Mouse (Mus musculus) intestine, embryonic 16.5 days (tissue): ENCODE results near the gene Pten. TPM values are rescaled to one million over a fixed set of nuclear protein-coding genes. Genes with fewer than 3 reads are reported as not detected.

Source experiments
- ATAC-seq: fragments of 200-750 bp; cut with Nextera tagmentation; 2 replicates; pipeline ENCODE4 v1.8.0; 2017; ENCODE audit warnings: moderate TSS enrichment, moderate library complexity
- H3K27ac ChIP-seq: fragments of 300-500 bp; sonication (generic); 2 replicates; pipeline ENCODE4 v1.5.1; 2014; ENCODE audit warnings: mild to moderate bottlenecking, low read length
- H3K27me3 ChIP-seq: fragments of 300-500 bp; sonication (generic); replicated peaks from 2 replicates; pipeline ENCODE4 v1.6.1; 2014; ENCODE audit warnings: low read length, control low read depth, mixed read lengths; ENCODE audit not compliant: control insufficient read depth, insufficient read depth
- H3K36me3 ChIP-seq: fragments of 300-500 bp; sonication (generic); 2 replicates; pipeline ENCODE4 v1.6.1; 2014; ENCODE audit warnings: low read length, control low read depth; ENCODE audit not compliant: control insufficient read depth, insufficient read depth
- H3K4me1 ChIP-seq: fragments of 300-500 bp; sonication (generic); 2 replicates; pipeline ENCODE4 v1.6.1; 2014; ENCODE audit warnings: low read length, control low read depth, mixed read lengths; ENCODE audit not compliant: control insufficient read depth, insufficient read depth
- H3K4me2 ChIP-seq: fragments of 300-500 bp; sonication (generic); 2 replicates; pipeline ENCODE4 v1.6.1; 2014; ENCODE audit warnings: low read depth, low read length, control low read depth
- H3K4me3 ChIP-seq: fragments of 300-500 bp; sonication (generic); 2 replicates; pipeline ENCODE4 v1.5.1; 2014; ENCODE audit warnings: mild to moderate bottlenecking, low read length
- H3K9ac ChIP-seq: fragments of 300-500 bp; sonication (generic); 2 replicates; pipeline ENCODE4 v1.6.1; 2014; ENCODE audit warnings: low read depth, low read length
- H3K9me3 ChIP-seq: fragments of 300-500 bp; sonication (generic); 2 replicates; pipeline ENCODE4 v1.6.1; 2016; ENCODE audit warnings: low read length, control low read depth; ENCODE audit not compliant: control insufficient read depth
- WGBS: fragments of 180-500 bp; shearing (Covaris S2); extraction: QIAGEN DNeasy Blood & Tissue Kit; methylation state at CpG from one replicate; pipeline ENCODE4 v1.1.7; 2014; 5-methylcytosine and 5-hydroxymethylcytosine counted together
- polyA plus RNA-seq: library from polyadenylated mRNA; unstranded; fragments of >200 nt; fragmentation: Nextera tagmentation; extraction: Ambion mirVana; gene quantifications from 2 replicates; pipeline ENCODE4 v1.2.1, GENCODE M21; 2015

Pten gene
- polyA plus RNA-seq, 1 experiment from 2014 or later, result 7.1 TPM

DNA sequence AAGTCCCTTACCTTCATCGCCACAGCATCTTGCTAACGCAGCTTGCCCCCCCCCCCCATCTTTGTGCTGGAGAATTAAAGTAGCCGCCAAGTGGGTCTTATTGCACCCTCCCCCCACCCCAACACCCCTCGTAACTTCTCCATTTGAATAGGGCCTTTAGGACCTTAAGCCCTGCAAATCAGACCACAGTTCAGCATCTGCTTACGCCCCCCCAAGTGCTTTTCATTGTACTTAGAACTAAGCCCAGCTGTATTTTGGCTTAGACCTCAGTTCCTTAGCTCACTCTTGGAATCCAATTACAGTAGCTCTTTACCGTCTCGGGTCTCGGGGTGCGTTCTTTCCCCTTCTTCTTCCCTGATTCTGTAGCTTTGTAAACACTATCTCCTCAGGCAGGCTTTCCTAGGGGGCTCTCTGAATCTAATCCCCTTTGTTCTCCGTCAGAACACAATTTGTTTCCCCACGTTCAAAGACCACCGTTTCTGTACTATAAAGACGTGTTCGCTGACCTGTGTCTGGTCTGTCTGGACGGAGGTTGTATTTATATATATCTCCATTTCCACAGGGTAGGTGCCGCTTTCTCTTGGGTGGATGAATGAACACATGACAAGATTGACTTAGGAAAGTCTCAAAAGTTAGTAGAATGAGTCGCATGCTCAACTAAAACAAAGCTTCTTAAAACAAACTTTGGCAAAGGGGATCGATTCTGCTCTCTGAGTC, 110.0 kb downstream of the Pten start:
- H3K9ac ChIP-seq, result no peak overlapping the region
- H3K9me3 ChIP-seq, result no peaks in the 10 kb centered on the region
- H3K4me3 ChIP-seq, result no peak overlapping the region
- 0 out of 2 replicates have a peak, but pooled peaks cover 5% of the 10 kb centered on the region for H3K4me1 ChIP-seq
- 23% methylated on average over 18 of the region's 18 CpGs for WGBS
- H3K27me3 ChIP-seq, result no peaks in the 10 kb centered on the region
- ATAC-seq, result no peak
- peak overlapping the region; percentile 9; the same call in 1 of the 2 replicates for H3K4me2 ChIP-seq
- H3K36me3 ChIP-seq, result no peaks in the 10 kb centered on the region
- no peak overlapping the region for H3K27ac ChIP-seq

- Histone ChIP-seq H3K4me2 (no peak overlapping the region), H3K9ac (no peak overlapping the region), H3K27ac (no peak overlapping the region; the same call in 1 of the 2 replicates), H3K36me3 (no peaks in the 10 kb centered on the region), H3K4me1 (0 out of 2 replicates have a peak, but pooled peaks cover 5% of the 10 kb centered on the region), H3K4me3 (no peak overlapping the region), H3K27me3 (no peaks in the 10 kb centered on the region), H3K9me3 (no peaks in the 10 kb centered on the region)
- WGBS, result 51% methylated on average over 5 of the region's 5 CpGs
- ATAC-seq, result peak; percentile 51
These were observed 111.3 kb downstream of the Pten start for GRCm38 (mm10) chr19:32868560-32868959.

GRCm38 (mm10) chr19:32869053-32869680, 111.9 kb downstream of the Pten start:
- ATAC-seq, result peak; percentile 80
- H3K9me3 ChIP-seq, result no peaks in the 10 kb centered on the region
- H3K4me1 ChIP-seq, result 0 out of 2 replicates have a peak, but pooled peaks cover 5% of the 10 kb centered on the region
- H3K4me3 ChIP-seq, result no peak overlapping the region
- H3K4me2 ChIP-seq, result 0 out of 2 replicates have a peak overlapping the region, but pooled peaks have one; percentile 3
- no peak overlapping the region for H3K9ac ChIP-seq
- H3K36me3 ChIP-seq, result no peaks in the 10 kb centered on the region
- peak overlapping the region; percentile 34; the same call in 1 of the 2 replicates for H3K27ac ChIP-seq
- 49% methylated on average over 10 of the region's 10 CpGs for WGBS
- no peaks in the 10 kb centered on the region for H3K27me3 ChIP-seq

GRCm38 (mm10) chr19:32873904-32874637, 116.8 kb downstream of the Pten start:
- Histone ChIP-seq H3K9ac (no peak overlapping the region), H3K4me2 (no peak overlapping the region), H3K36me3 (no peaks in the 10 kb centered on the region), H3K4me1 (no peaks in the 10 kb centered on the region), H3K27ac (no peak overlapping the region), H3K9me3 (no peaks in the 10 kb centered on the region), H3K27me3 (no peaks in the 10 kb centered on the region), H3K4me3 (no peak overlapping the region)
- 67% methylated on average over 7 of the region's 7 CpGs for WGBS
- no peak for ATAC-seq

Other genes starting within 250 kb of the Pten start
- 11.0 and 13.5 TPM in 2 replicates for gene Papss2, start 161.7 kb upstream of the Pten start, polyA plus RNA-seq
- gene Atad1, start 17.7 kb upstream of the Pten start, polyA plus RNA-seq, result 73.1 and 77.4 TPM in 2 replicates